Mouse (Mus musculus): ENCODE results near the gene Gm21663. TPM values are rescaled to one million over a fixed set of nuclear protein-coding genes. Genes with fewer than 3 reads are reported as not detected.
"Not testable (repeated sequence)": the region's sequence is repeated elsewhere in the genome, so short reads cannot be mapped to it uniquely, and the experiment has no call there.

Gm21663 gene
- polyA plus RNA-seq (2014; fragmentation: Nextera tagmentation; extraction: Ambion mirVana) = not detected in 2 replicates

DNA sequence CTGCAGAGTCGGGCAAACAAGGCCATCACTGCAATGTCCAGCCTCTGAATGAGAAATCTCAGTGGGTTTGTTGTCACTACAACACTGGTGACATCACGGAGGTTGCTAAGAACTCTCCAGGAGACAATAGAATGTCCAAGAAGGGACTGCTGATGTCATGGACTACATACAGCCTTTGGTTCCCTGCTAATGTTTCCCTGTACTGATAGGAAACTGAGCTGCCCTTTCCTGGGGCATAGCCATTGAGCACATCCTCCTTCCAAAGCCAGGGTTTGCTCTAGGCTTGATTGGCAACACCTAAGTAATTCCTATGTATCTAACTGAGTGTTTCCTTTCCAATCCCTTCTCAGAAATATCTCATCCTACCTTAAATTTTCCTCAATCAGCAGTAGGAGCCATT, at the start of gene Gm21663:
TSS of gene Gm21663 (minus strand) at position 101 of the 400 bp plus-strand sequence.
- H3K9ac ChIP-seq (ENCODE audit: low read length); ATAC-seq (replicated peaks; ENCODE audit: low FRiP score); DNase-seq (ENCODE audit: low spot score); H3K4me3 ChIP-seq (ENCODE audit: low read depth, low read length); H3K27ac ChIP-seq (ENCODE audit: low read depth, low read length); H3K9me3 ChIP-seq (ENCODE audit: control insufficient read depth, low read length); H3K27me3 ChIP-seq (ENCODE audit: control insufficient read depth, insufficient read depth, low read length); H3K4me2 ChIP-seq (ENCODE audit: low read depth, low read length, severe bottlenecking); H3K4me1 ChIP-seq (replicated peaks; ENCODE audit: control insufficient read depth, insufficient read depth, low read length); H3K36me3 ChIP-seq (ENCODE audit: control insufficient read depth, insufficient read depth, low read length): not testable (repeated sequence)
- 67% methylated on average over 2 of the region's 2 CpGs for WGBS

DNA sequence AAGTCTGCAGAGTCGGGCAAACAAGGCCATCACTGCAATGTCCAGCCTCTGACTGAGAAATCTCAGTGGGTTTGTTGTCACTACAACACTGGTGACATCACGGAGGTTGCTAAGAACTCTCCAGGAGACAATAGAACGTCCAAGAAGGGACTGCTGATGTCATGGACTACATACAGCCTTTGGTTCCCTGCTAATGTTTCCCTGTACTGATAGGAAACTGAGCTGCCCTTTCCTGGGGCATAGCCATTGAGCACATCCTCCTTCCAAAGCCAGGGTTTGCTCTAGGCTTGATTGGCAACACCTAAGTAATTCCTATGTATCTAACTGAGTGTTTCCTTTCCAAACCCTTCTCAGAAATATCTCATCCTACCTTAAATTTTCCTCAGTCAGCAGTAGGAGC, 46.4 kb upstream of the Gm21663 start, which contains the start of gene Gm21698:
TSS of gene Gm21698 (minus strand) at position 101 of the 400 bp plus-strand sequence.
- not testable (repeated sequence) for H3K27ac ChIP-seq (ENCODE audit: low read depth, low read length); DNase-seq (ENCODE audit: low spot score); H3K4me3 ChIP-seq (ENCODE audit: low read depth, low read length); H3K4me2 ChIP-seq (ENCODE audit: low read depth, low read length, severe bottlenecking); H3K9ac ChIP-seq (ENCODE audit: low read length); H3K27me3 ChIP-seq (ENCODE audit: control insufficient read depth, insufficient read depth, low read length); H3K9me3 ChIP-seq (ENCODE audit: control insufficient read depth, low read length); H3K4me1 ChIP-seq (replicated peaks; ENCODE audit: control insufficient read depth, insufficient read depth, low read length); ATAC-seq (replicated peaks; ENCODE audit: low FRiP score); H3K36me3 ChIP-seq (ENCODE audit: control insufficient read depth, insufficient read depth, low read length)
- WGBS = no CpG with 5 or more reads among the region's 3 CpGs

DNA sequence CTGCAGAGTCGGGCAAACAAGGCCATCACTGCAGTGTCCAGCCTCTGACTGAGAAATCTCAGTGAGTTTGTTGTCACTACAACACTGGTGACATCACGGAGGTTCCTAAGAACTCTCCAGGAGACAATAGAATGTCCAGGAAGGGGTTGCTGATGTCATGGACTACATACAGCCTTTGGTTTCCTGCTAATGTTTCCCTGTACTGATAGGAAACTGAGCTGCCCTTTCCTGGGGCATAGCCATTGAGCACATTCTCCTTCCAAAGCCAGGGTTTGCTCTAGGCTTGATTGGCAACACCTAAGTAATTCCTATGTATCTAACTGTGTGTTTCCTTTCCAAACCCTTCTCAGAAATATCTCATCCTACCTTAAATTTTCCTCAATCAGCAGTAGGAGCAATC, 30.4 kb upstream of the Gm21663 start, which contains the start of gene Gm21680:
TSS of gene Gm21680 (minus strand) at position 101 of the 400 bp plus-strand sequence.
- H3K9me3 ChIP-seq (ENCODE audit: control insufficient read depth, low read length); H3K4me1 ChIP-seq (replicated peaks; ENCODE audit: control insufficient read depth, insufficient read depth, low read length); H3K4me3 ChIP-seq (ENCODE audit: low read depth, low read length); H3K27ac ChIP-seq (ENCODE audit: low read depth, low read length); H3K36me3 ChIP-seq (ENCODE audit: control insufficient read depth, insufficient read depth, low read length); ATAC-seq (replicated peaks; ENCODE audit: low FRiP score); H3K4me2 ChIP-seq (ENCODE audit: low read depth, low read length, severe bottlenecking); H3K27me3 ChIP-seq (ENCODE audit: control insufficient read depth, insufficient read depth, low read length); DNase-seq (ENCODE audit: low spot score); H3K9ac ChIP-seq (ENCODE audit: low read length): not testable (repeated sequence)
- no CpG with 5 or more reads among the region's 2 CpGs for WGBS

DNA sequence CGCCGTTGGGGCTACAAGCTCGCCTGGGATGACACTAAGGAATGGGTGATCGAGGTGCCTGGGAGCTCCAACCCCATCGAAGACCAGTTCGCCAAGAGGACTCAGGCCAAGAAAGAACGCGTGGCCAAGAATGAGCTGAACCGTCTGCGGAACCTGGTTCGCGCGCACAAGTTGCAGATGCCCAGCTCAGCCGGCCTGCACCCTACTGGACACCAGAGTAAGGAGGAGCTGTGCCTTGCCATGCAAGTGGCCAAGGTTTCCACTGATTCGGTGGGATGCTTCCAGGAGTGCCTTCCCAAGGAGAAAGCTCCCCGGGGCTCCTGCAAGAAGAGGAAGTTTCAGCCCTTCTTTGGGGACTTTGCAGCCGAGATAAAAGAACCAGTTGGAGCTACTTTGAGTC, 14.9 kb upstream of the Gm21663 start:
- not testable (repeated sequence) for H3K4me1 ChIP-seq (replicated peaks; ENCODE audit: control insufficient read depth, insufficient read depth, low read length); H3K9ac ChIP-seq (ENCODE audit: low read length); ATAC-seq (replicated peaks; ENCODE audit: low FRiP score); H3K27me3 ChIP-seq (ENCODE audit: control insufficient read depth, insufficient read depth, low read length); H3K9me3 ChIP-seq (ENCODE audit: control insufficient read depth, low read length); H3K4me3 ChIP-seq (ENCODE audit: low read depth, low read length); H3K36me3 ChIP-seq (ENCODE audit: control insufficient read depth, insufficient read depth, low read length); DNase-seq (ENCODE audit: low spot score); H3K27ac ChIP-seq (ENCODE audit: low read depth, low read length); H3K4me2 ChIP-seq (ENCODE audit: low read depth, low read length, severe bottlenecking)
- 64% methylated on average over 16 of the region's 17 CpGs for WGBS

DNA sequence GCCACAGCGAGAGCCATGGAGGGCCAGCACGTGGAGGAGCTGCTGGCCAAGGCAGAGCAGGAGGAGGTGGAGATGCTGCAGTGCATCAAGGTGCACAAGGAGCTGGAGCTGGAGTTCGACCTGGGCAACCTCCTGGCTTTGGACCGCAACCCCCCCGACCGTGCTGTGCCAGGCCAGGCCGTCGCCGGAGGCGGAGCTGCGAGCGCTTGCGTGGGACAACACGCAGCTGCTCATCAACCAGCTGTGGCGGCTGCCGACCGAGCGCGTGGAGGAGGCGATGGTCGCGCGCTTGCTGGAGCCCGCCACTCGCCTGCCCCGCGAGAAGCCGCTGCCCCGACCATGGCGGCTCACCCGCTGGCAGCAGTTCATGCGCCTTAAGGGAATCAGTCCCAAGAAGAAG, 14.4 kb upstream of the Gm21663 start:
- H3K4me2 ChIP-seq (ENCODE audit: low read depth, low read length, severe bottlenecking) = peak overlapping the region; percentile 35
- H3K4me3 ChIP-seq (ENCODE audit: low read depth, low read length); H3K4me1 ChIP-seq (replicated peaks; ENCODE audit: control insufficient read depth, insufficient read depth, low read length); H3K27ac ChIP-seq (ENCODE audit: low read depth, low read length); H3K9me3 ChIP-seq (ENCODE audit: control insufficient read depth, low read length); H3K27me3 ChIP-seq (ENCODE audit: control insufficient read depth, insufficient read depth, low read length); H3K36me3 ChIP-seq (ENCODE audit: control insufficient read depth, insufficient read depth, low read length); H3K9ac ChIP-seq (ENCODE audit: low read length): not testable (repeated sequence)
- 38% methylated on average over 32 of the region's 32 CpGs for WGBS
- ATAC-seq (replicated peaks; ENCODE audit: low FRiP score) = peak; percentile 78
- DNase-seq (ENCODE audit: low spot score) = peak; percentile 65

DNA sequence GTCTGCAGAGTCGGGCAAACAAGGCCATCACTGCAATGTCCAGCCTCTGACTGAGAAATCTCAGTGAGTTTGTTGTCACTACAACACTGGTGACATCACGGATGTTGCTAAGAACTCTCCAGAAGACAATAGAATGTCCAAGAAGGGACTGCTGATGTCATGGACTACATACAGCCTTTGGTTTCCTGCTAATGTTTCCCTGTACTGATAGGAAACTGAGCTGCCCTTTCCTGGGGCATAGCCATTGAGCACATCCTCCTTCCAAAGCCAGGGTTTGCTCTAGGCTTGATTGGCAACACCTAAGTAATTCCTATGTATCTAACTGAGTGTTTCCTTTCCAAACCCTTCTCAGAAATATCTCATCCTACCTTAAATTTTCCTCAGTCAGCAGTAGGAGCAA, 12.1 kb upstream of the Gm21663 start, which contains the start of gene Gm21671:
TSS of gene Gm21671 (minus strand) at position 101 of the 400 bp plus-strand sequence.
- not testable (repeated sequence) for H3K9ac ChIP-seq (ENCODE audit: low read length); H3K9me3 ChIP-seq (ENCODE audit: control insufficient read depth, low read length); H3K36me3 ChIP-seq (ENCODE audit: control insufficient read depth, insufficient read depth, low read length); H3K27me3 ChIP-seq (ENCODE audit: control insufficient read depth, insufficient read depth, low read length); H3K4me2 ChIP-seq (ENCODE audit: low read depth, low read length, severe bottlenecking); H3K27ac ChIP-seq (ENCODE audit: low read depth, low read length); H3K4me1 ChIP-seq (replicated peaks; ENCODE audit: control insufficient read depth, insufficient read depth, low read length); ATAC-seq (replicated peaks; ENCODE audit: low FRiP score); H3K4me3 ChIP-seq (ENCODE audit: low read depth, low read length); DNase-seq (ENCODE audit: low spot score)
- WGBS = 74% methylated on average over 2 of the region's 2 CpGs

DNA sequence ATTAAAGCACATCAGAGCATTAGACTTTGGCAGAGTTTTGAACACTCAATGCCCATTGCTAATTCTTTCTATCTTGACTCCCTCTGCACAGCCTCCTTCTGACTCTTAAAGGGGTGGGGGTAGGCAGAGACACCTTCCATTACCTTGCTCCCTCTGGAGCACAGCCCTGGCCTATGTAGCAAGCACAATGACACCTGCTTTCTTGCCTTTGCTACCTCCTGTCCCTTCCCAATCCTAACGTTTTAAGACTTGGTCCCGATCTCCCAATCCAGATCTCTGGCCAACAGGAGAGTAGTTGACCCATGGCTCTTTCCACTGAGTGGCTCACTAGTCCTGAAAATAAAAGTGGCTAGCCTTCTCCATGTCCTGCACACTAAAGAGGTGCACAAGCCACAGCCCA, 3.2 kb upstream of the Gm21663 start:
- not testable (repeated sequence) for ATAC-seq (replicated peaks; ENCODE audit: low FRiP score); H3K4me1 ChIP-seq (replicated peaks; ENCODE audit: control insufficient read depth, insufficient read depth, low read length); H3K9me3 ChIP-seq (ENCODE audit: control insufficient read depth, low read length); DNase-seq (ENCODE audit: low spot score); H3K36me3 ChIP-seq (ENCODE audit: control insufficient read depth, insufficient read depth, low read length); H3K27me3 ChIP-seq (ENCODE audit: control insufficient read depth, insufficient read depth, low read length); H3K4me2 ChIP-seq (ENCODE audit: low read depth, low read length, severe bottlenecking); H3K9ac ChIP-seq (ENCODE audit: low read length); H3K4me3 ChIP-seq (ENCODE audit: low read depth, low read length); H3K27ac ChIP-seq (ENCODE audit: low read depth, low read length)
- 81% methylated on average over 2 of the region's 2 CpGs for WGBS

DNA sequence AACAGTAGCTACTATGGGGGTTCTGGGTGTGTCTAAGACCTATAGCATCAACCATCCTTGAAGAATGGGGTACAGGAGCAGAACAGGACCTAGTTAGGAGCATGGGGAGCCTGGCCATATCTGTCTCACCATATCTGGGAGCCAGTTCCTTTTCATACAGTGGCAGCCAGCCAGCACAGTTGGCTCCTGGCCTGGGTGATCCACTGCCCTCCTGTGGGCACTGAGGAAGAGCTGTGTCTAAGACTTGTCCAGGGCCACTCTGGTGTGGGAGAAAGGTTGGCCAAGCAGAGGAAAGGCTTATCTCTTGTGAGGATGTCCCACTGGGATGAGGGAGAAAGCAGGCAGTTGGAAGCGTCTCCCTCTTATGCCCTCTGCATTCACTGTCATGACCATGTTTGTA, 50.9 kb downstream of the Gm21663 start:
- Histone ChIP-seq H3K9me3 (ENCODE audit: control insufficient read depth, low read length) (no peaks in the 10 kb centered on the region), H3K4me2 (ENCODE audit: low read depth, low read length, severe bottlenecking) (no peak overlapping the region), H3K27ac (ENCODE audit: low read depth, low read length) (no peak overlapping the region), H3K9ac (ENCODE audit: low read length) (no peak overlapping the region), H3K4me3 (ENCODE audit: low read depth, low read length) (no peak overlapping the region), H3K27me3 (ENCODE audit: control insufficient read depth, insufficient read depth, low read length) (no peaks in the 10 kb centered on the region), H3K4me1 (replicated peaks; ENCODE audit: control insufficient read depth, insufficient read depth, low read length) (no peaks in the 10 kb centered on the region), H3K36me3 (ENCODE audit: control insufficient read depth, insufficient read depth, low read length) (no peaks in the 10 kb centered on the region)
- DNase-seq (ENCODE audit: low spot score) (no peak), ATAC-seq (replicated peaks; ENCODE audit: low FRiP score) (no peak)
- WGBS = 95% methylated on average over 1 of the region's 1 CpGs

DNA sequence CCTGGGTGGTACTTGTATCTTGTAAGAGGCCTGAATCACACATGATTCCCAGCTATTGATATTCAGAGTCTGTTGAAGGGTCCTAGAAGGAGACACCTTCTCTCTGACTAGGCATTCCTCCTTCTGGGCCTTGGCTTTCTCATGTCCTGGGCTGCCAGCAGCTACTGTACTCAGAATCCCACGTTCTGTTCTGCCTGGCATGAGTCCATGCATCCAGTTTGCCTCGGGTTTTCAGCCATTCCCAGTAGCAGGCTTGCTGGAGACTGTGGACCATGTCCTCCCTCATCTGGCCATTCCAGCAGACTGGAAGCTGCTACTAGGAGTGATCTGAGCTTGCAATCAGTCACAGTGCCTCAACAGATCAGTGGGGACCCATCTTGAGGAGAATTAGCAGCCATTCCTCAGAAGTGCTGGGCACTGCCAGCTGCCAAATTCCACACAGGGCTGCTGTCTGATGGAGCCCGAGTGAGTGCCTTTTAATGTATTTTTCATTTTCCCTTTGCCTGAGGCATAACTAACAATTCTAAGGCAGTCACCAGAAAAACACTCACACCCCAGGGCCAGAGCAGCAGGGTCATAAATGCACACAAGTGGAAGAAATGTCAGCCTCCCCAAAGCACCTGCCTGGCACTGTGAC, 52.3 kb downstream of the Gm21663 start:
- no peak overlapping the region for H3K9ac ChIP-seq (ENCODE audit: low read length)
- no peak overlapping the region for H3K27ac ChIP-seq (ENCODE audit: low read depth, low read length)
- no peak overlapping the region for H3K4me2 ChIP-seq (ENCODE audit: low read depth, low read length, severe bottlenecking)
- no peak for DNase-seq (ENCODE audit: low spot score)
- no peaks in the 10 kb centered on the region for H3K36me3 ChIP-seq (ENCODE audit: control insufficient read depth, insufficient read depth, low read length)
- H3K4me3 ChIP-seq (ENCODE audit: low read depth, low read length) = no peak overlapping the region
- no peaks in the 10 kb centered on the region for H3K27me3 ChIP-seq (ENCODE audit: control insufficient read depth, insufficient read depth, low read length)
- 53% methylated on average over 3 of the region's 3 CpGs for WGBS
- no peaks in the 10 kb centered on the region for H3K4me1 ChIP-seq (replicated peaks; ENCODE audit: control insufficient read depth, insufficient read depth, low read length)
- H3K9me3 ChIP-seq (ENCODE audit: control insufficient read depth, low read length) = no peaks in the 10 kb centered on the region; the same call in 1 of the 2 replicates
- no peak for ATAC-seq (replicated peaks; ENCODE audit: low FRiP score)

All from forebrain, embryonic 11.5 days (tissue).